Mouse (Mus musculus) leukemia stem cell, adult 10-12 weeks (primary cell): Measurements from ENCODE around the gene Gskip. TPM values are rescaled to one million over a fixed set of nuclear protein-coding genes. Genes with fewer than 3 reads are reported as not detected.

ENCODE experiments used
- polyA plus RNA-seq: library from polyadenylated mRNA; stranded (reverse); fragments of >175 nt; gene quantifications from 2 replicates; pipeline ENCODE4 v1.2.3, GENCODE M21; 2012; ENCODE audit warnings: low replicate concordance

Gene Gskip
- 0.68 and 0.79 TPM in 2 replicates for polyA plus RNA-seq

GRCm38 (mm10) chr12:105683933-105684901 lies at the start of gene Gskip:
TSS of gene Gskip (plus strand) at chr12:105684829.

GRCm38 (mm10) chr12:105685001-105685691 lies 517 bp downstream of the Gskip start, which contains the start of gene Atg2b:
TSS of gene Atg2b (minus strand) at chr12:105685211.

GRCm38 (mm10) chr12:105705799-105706487 lies 21.3 kb downstream of the Gskip start, which contains the start of gene Ak7:
TSS of gene Ak7 (plus strand) at chr12:105705976.

Other genes with a start within 250 kb of the Gskip start
- gene D430019H16Rik, start 231.0 kb upstream of the Gskip start, polyA plus RNA-seq, result 0.08 TPM in 1 of 2 replicates, not detected in the other
- gene Bdkrb2, start 121.6 kb upstream of the Gskip start, polyA plus RNA-seq, result not detected in 2 replicates
- not detected in 2 replicates for gene Bdkrb1, start 81.7 kb upstream of the Gskip start, polyA plus RNA-seq
- 20.9 and 21.4 TPM in 2 replicates for gene Atg2b, start 382 bp downstream of the Gskip start, polyA plus RNA-seq
- gene Ak7, start 21.1 kb downstream of the Gskip start, polyA plus RNA-seq, result not detected in 2 replicates
- gene Papola, start 99.9 kb downstream of the Gskip start, polyA plus RNA-seq, result 110 and 314 TPM in 2 replicates